Mouse (Mus musculus): ENCODE data around the gene Dtx3. TPM values are rescaled to one million over a fixed set of nuclear protein-coding genes. Genes with fewer than 3 reads are reported as not detected.
"Not testable (repeated sequence)": the region's sequence is repeated elsewhere in the genome, so short reads cannot be mapped to it uniquely, and the experiment has no call there.

Gene Dtx3
- total RNA-seq, 1 experiment, result 29.5 TPM

GRCm38 (mm10) chr10:127192057-127192328, 3.5 kb downstream of the Dtx3 start:
- H3K9ac ChIP-seq (ENCODE audit: insufficient read depth, low read depth, low read length, poor library complexity, severe bottlenecking); H3K36me3 ChIP-seq (ENCODE audit: control insufficient read depth, insufficient read depth, low read length, poor library complexity, severe bottlenecking); H3K27ac ChIP-seq (ENCODE audit: insufficient read depth, low read depth, low read length, poor library complexity, severe bottlenecking); H3K4me3 ChIP-seq (ENCODE audit: insufficient read depth in 1 of 2, low read depth in 1 of 2, low read length in 2 of 2, poor library complexity in 1 of 2, severe bottlenecking in 1 of 2); H3K9me3 ChIP-seq (ENCODE audit: control insufficient read depth, insufficient read depth, low read depth, low read length); in situ Hi-C loops (cut with MboI; ENCODE audit: low sequenced_read_pairs in 2 of 2, unreplicated experiment in 2 of 2); DNase-seq (ENCODE audit: low read depth, low spot score): not testable (repeated sequence)
- TF ChIP-seq ZNF384 (IDR thresholded peaks at IDR 0.05; ENCODE audit: low read depth, low read length), result peak; percentile 52; the same call in 1 of the 2 replicates
- peaks cover 5 to 28% of the 10 kb centered on the region in 2 experiments for H3K4me1 ChIP-seq (ENCODE audit: control insufficient read depth in 2 of 2, insufficient read depth in 2 of 2, low read length in 2 of 2, poor library complexity in 1 of 2)

- no peak for DNase-seq (ENCODE audit: low read depth, low spot score)
- no peak for TF ChIP-seq ZC3H11A (IDR thresholded peaks at IDR 0.05; ENCODE audit: borderline replicate concordance, low read depth, low read length)
- TF ChIP-seq MAFK (IDR thresholded peaks at IDR 0.05; ENCODE audit: insufficient read depth, low read depth, low read length), result no peak
- TF ChIP-seq ZNF384 (IDR thresholded peaks at IDR 0.05; ENCODE audit: low read depth, low read length), result no peak
- TF ChIP-seq CHD2 (IDR thresholded peaks at IDR 0.05; ENCODE audit: low read depth, low read length), result no peak
- no peak for TF ChIP-seq HCFC1 (IDR thresholded peaks at IDR 0.05; ENCODE audit: borderline replicate concordance, insufficient read depth, low read length)
- H3K27ac ChIP-seq (ENCODE audit: insufficient read depth, low read depth, low read length, poor library complexity, severe bottlenecking), result no peak overlapping the region
- H3K4me3 ChIP-seq (ENCODE audit: insufficient read depth in 1 of 2, low read depth in 1 of 2, low read length in 2 of 2, poor library complexity in 1 of 2, severe bottlenecking in 1 of 2), result no peak overlapping the region
- in situ Hi-C loops (cut with MboI; ENCODE audit: low sequenced_read_pairs in 2 of 2, unreplicated experiment in 2 of 2), result no loop called here
- H3K4me1 ChIP-seq (ENCODE audit: control insufficient read depth in 2 of 2, insufficient read depth in 2 of 2, low read length in 2 of 2, poor library complexity in 1 of 2), result peaks cover 5 to 24% of the 10 kb centered on the region in 2 experiments
- no peak overlapping the region for H3K9ac ChIP-seq (ENCODE audit: insufficient read depth, low read depth, low read length, poor library complexity, severe bottlenecking)
- H3K9me3 ChIP-seq (ENCODE audit: control insufficient read depth, insufficient read depth, low read depth, low read length), result no peaks in the 10 kb centered on the region
- peaks cover 7% of the 10 kb centered on the region; the same call in 1 of the 2 replicates for H3K36me3 ChIP-seq (ENCODE audit: control insufficient read depth, insufficient read depth, low read length, poor library complexity, severe bottlenecking)
Measured at GRCm38 (mm10) chr10:127191191-127192056, 4.1 kb downstream of the Dtx3 start.

- in situ Hi-C loops (cut with MboI; ENCODE audit: low sequenced_read_pairs in 2 of 2, unreplicated experiment in 2 of 2), result no loop called here
- Histone ChIP-seq H3K4me3 (ENCODE audit: insufficient read depth in 1 of 2, low read depth in 1 of 2, low read length in 2 of 2, poor library complexity in 1 of 2, severe bottlenecking in 1 of 2) (peak overlapping the region in 1 of 2 experiments; percentile 99; a peak in 2 of 4 replicates), H3K9ac (ENCODE audit: insufficient read depth, low read depth, low read length, poor library complexity, severe bottlenecking) (no peak overlapping the region), H3K27ac (ENCODE audit: insufficient read depth, low read depth, low read length, poor library complexity, severe bottlenecking) (no peak overlapping the region), H3K4me1 (ENCODE audit: control insufficient read depth in 2 of 2, insufficient read depth in 2 of 2, low read length in 2 of 2, poor library complexity in 1 of 2) (peaks cover 5 to 26% of the 10 kb centered on the region in 2 experiments), H3K9me3 (ENCODE audit: control insufficient read depth, insufficient read depth, low read depth, low read length) (no peaks in the 10 kb centered on the region), H3K36me3 (ENCODE audit: control insufficient read depth, insufficient read depth, low read length, poor library complexity, severe bottlenecking) (peaks cover 12% of the 10 kb centered on the region; the same call in 1 of the 2 replicates)
- TF ChIP-seq ZNF384 (IDR thresholded peaks at IDR 0.05; ENCODE audit: low read depth, low read length), result no peak
- no peak for TF ChIP-seq MAFK (IDR thresholded peaks at IDR 0.05; ENCODE audit: insufficient read depth, low read depth, low read length)
- no peak for TF ChIP-seq HCFC1 (IDR thresholded peaks at IDR 0.05; ENCODE audit: borderline replicate concordance, insufficient read depth, low read length)
- TF ChIP-seq CHD2 (IDR thresholded peaks at IDR 0.05; ENCODE audit: low read depth, low read length), result no peak
- TF ChIP-seq ZC3H11A (IDR thresholded peaks at IDR 0.05; ENCODE audit: borderline replicate concordance, low read depth, low read length), result no peak
- no peak for DNase-seq (ENCODE audit: low read depth, low spot score)
Measured at GRCm38 (mm10) chr10:127190398-127191190, 4.9 kb downstream of the Dtx3 start.

- peaks cover 18% of the 10 kb centered on the region; the same call in 1 of the 2 replicates for H3K36me3 ChIP-seq (ENCODE audit: control insufficient read depth, insufficient read depth, low read length, poor library complexity, severe bottlenecking)
- in situ Hi-C loops (cut with MboI; ENCODE audit: low sequenced_read_pairs in 2 of 2, unreplicated experiment in 2 of 2), result no loop called here
- DNase-seq (ENCODE audit: low read depth, low spot score), result no peak
- H3K4me1 ChIP-seq (ENCODE audit: control insufficient read depth in 2 of 2, insufficient read depth in 2 of 2, low read length in 2 of 2, poor library complexity in 1 of 2), result peaks cover 4 to 32% of the 10 kb centered on the region in 2 experiments
- no peak for TF ChIP-seq ZC3H11A (IDR thresholded peaks at IDR 0.05; ENCODE audit: borderline replicate concordance, low read depth, low read length)
- no peak for TF ChIP-seq CHD2 (IDR thresholded peaks at IDR 0.05; ENCODE audit: low read depth, low read length)
- no peak for TF ChIP-seq HCFC1 (IDR thresholded peaks at IDR 0.05; ENCODE audit: borderline replicate concordance, insufficient read depth, low read length)
- no peak for TF ChIP-seq ZNF384 (IDR thresholded peaks at IDR 0.05; ENCODE audit: low read depth, low read length)
- no peak for TF ChIP-seq MAFK (IDR thresholded peaks at IDR 0.05; ENCODE audit: insufficient read depth, low read depth, low read length)
- H3K27ac ChIP-seq (ENCODE audit: insufficient read depth, low read depth, low read length, poor library complexity, severe bottlenecking), result no peak within 1 kb of the TSS
- H3K4me3 ChIP-seq (ENCODE audit: insufficient read depth in 1 of 2, low read depth in 1 of 2, low read length in 2 of 2, poor library complexity in 1 of 2, severe bottlenecking in 1 of 2), result peak within 1 kb of the TSS; percentile 81 to 99
- peak within 1 kb of the TSS; percentile 63 for H3K9ac ChIP-seq (ENCODE audit: insufficient read depth, low read depth, low read length, poor library complexity, severe bottlenecking)
- H3K9me3 ChIP-seq (ENCODE audit: control insufficient read depth, insufficient read depth, low read depth, low read length), result no peaks in the 10 kb centered on the region
Measured at GRCm38 (mm10) chr10:127189651-127190381, 5.7 kb downstream of the Dtx3 start, which contains the start of gene Arhgef25. Gene Arhgef25 (minus strand): TSS chr10:127190083.

Measured in ES-E14 (cell line).